Mouse (Mus musculus) midbrain, embryonic 11.5 days (tissue): ENCODE measurements around the gene Clcnkb. TPM values are rescaled to one million over a fixed set of nuclear protein-coding genes. Genes with fewer than 3 reads are reported as not detected.

Experiments used
- ATAC-seq: fragments of 200-750 bp; cut with Nextera tagmentation; 2 replicates; pipeline ENCODE4 v1.8.0; 2017; ENCODE audit warnings: moderate TSS enrichment, moderate library complexity; ENCODE audit not compliant: low FRiP score
- DNase-seq: peaks from one replicate; pipeline ENCODE4 v3.0.0; 2015; ENCODE audit warnings: low spot score; ENCODE audit errors: missing footprints
- H3K27ac ChIP-seq: fragments of 300-500 bp; sonication (generic); 2 replicates; pipeline ENCODE4 v1.5.1; 2014; ENCODE audit warnings: low read depth, low read length
- H3K27me3 ChIP-seq: fragments of 300-500 bp; sonication (generic); 2 replicates; pipeline ENCODE4 v1.6.1; 2014; ENCODE audit warnings: mild to moderate bottlenecking, low read length, moderate library complexity, mixed read lengths; ENCODE audit not compliant: control insufficient read depth, insufficient read depth
- H3K36me3 ChIP-seq: fragments of 300-500 bp; sonication (generic); 2 replicates; pipeline ENCODE4 v1.6.1; 2014; ENCODE audit warnings: mild to moderate bottlenecking, low read length, moderate library complexity, mixed read lengths; ENCODE audit not compliant: control insufficient read depth, insufficient read depth
- H3K4me1 ChIP-seq: fragments of 300-500 bp; sonication (generic); 2 replicates; pipeline ENCODE4 v1.6.1; 2014; ENCODE audit warnings: low read length; ENCODE audit not compliant: control insufficient read depth, insufficient read depth
- H3K4me2 ChIP-seq: fragments of 300-500 bp; sonication (generic); 2 replicates; pipeline ENCODE4 v1.6.1; 2014; ENCODE audit warnings: mild to moderate bottlenecking, moderate library complexity
- H3K4me3 ChIP-seq: fragments of 300-500 bp; sonication (generic); 2 replicates; pipeline ENCODE4 v1.5.1; 2014; ENCODE audit warnings: low read depth, low read length
- H3K9ac ChIP-seq: fragments of 300-500 bp; sonication (generic); 2 replicates; pipeline ENCODE4 v1.6.1; 2014; ENCODE audit warnings: low read length
- H3K9me3 ChIP-seq: fragments of 300-500 bp; sonication (generic); 2 replicates; pipeline ENCODE4 v1.6.1; 2016; ENCODE audit warnings: low read length; ENCODE audit not compliant: control insufficient read depth
- polyA plus RNA-seq: library from polyadenylated mRNA; unstranded; fragments of >200 nt; fragmentation: Nextera tagmentation; extraction: Ambion mirVana; gene quantifications from 2 replicates; pipeline ENCODE4 v1.2.1, GENCODE M21; 2014

Gene Clcnkb
- polyA plus RNA-seq, 1 experiment from 2014 or later: not detected

DNA sequence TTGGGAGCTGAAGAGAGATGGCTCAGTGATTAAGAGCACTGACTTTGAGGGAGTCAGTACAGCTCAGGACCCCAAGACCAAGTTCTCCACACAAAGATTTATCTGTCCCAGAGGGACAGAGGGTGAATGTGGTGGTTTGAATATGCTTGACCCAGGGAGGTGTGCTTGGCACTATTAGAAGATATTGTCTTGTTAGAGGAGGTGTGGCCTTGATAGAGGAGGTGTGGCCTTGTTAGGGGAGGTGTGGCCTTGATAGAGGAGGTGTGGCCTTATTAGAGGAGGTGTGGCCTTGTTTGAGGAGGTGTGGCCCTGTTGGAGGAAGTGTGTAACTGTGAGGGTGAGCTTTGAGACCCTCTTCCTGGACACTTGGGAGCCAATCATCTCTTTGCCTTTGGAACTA lies 58.0 kb downstream of the Clcnkb start:
- H3K4me3 ChIP-seq: no peak overlapping the region

More for the DNA sequence above, 58.0 kb downstream of the Clcnkb start:
- Histone ChIP-seq H3K36me3 (no peaks in the 10 kb centered on the region), H3K4me2 (no peak overlapping the region), H3K4me1 (peaks cover under 1% of the 10 kb centered on the region; the same call in 1 of the 2 replicates), H3K9ac (no peak overlapping the region), H3K27me3 (no peaks in the 10 kb centered on the region), H3K9me3 (no peaks in the 10 kb centered on the region), H3K27ac (no peak overlapping the region)
- no peak for DNase-seq
- no peak for ATAC-seq

Other genes with a start within 250 kb of the Clcnkb start
- 5.4 TPM in 2 replicates for gene Rsg1, start 202.1 kb downstream of the Clcnkb start, polyA plus RNA-seq
- 0.47 and 0.61 TPM in 2 replicates for gene Arhgef19, start 176.5 kb downstream of the Clcnkb start, polyA plus RNA-seq
- gene Epha2, start 114.8 kb downstream of the Clcnkb start, polyA plus RNA-seq: 2.2 and 2.5 TPM in 2 replicates
- gene Fam131c, start 47.8 kb downstream of the Clcnkb start, polyA plus RNA-seq: 2.2 and 2.9 TPM in 2 replicates
- not detected in 2 replicates for gene Clcnka, start 17.3 kb downstream of the Clcnkb start, polyA plus RNA-seq
- gene Hspb7, start 4.8 kb upstream of the Clcnkb start, polyA plus RNA-seq: not detected in 2 replicates
- not detected in 2 replicates for gene Srarp, start 20.1 kb upstream of the Clcnkb start, polyA plus RNA-seq
- 37.4 and 40.6 TPM in 2 replicates for gene Zbtb17, start 28.6 kb upstream of the Clcnkb start, polyA plus RNA-seq
- 15.7 and 17.1 TPM in 2 replicates for gene Spen, start 122.6 kb upstream of the Clcnkb start, polyA plus RNA-seq
- 20.0 and 21.2 TPM in 2 replicates for gene Fblim1, start 190.1 kb upstream of the Clcnkb start, polyA plus RNA-seq
- gene Tmem82, start 202.6 kb upstream of the Clcnkb start, polyA plus RNA-seq: 0.48 and 0.59 TPM in 2 replicates
- gene Slc25a34, start 207.8 kb upstream of the Clcnkb start, polyA plus RNA-seq: not detected in 2 replicates
- gene Plekhm2, start 248.9 kb upstream of the Clcnkb start, polyA plus RNA-seq: 2.4 and 3.0 TPM in 2 replicates